Mouse (Mus musculus): ENCODE measurements at regions not wholly inside any gene's neighbourhood (a gene's known extent, or its start where the extent isn't known, plus 50 kb on each side); places are given as distances from the start of the nearest gene placed in this dataset.
"Not testable (repeated sequence)": the region's sequence is repeated elsewhere in the genome, so short reads cannot be mapped to it uniquely, and the experiment has no call there.

- no peak for DNase-seq (ENCODE audit: low spot score in 2 of 2)
Measured at GRCm38 (mm10) chr12:39594726-39595125, 443.1 kb downstream of the Arl4a start.

- DNase-seq (ENCODE audit: low spot score in 2 of 2), result not testable (repeated sequence)
Measured at GRCm38 (mm10) chr12:39593781-39594180, 444.0 kb downstream of the Arl4a start.

- DNase-seq (ENCODE audit: low spot score in 2 of 2), result no peak
Measured at GRCm38 (mm10) chr12:39587204-39587909, 450.5 kb downstream of the Arl4a start.

- DNase-seq (ENCODE audit: low spot score in 2 of 2), result no peak
Measured at GRCm38 (mm10) chr12:39586163-39586562, 451.7 kb downstream of the Arl4a start.

- no peak for DNase-seq (ENCODE audit: low spot score in 2 of 2)
Measured at GRCm38 (mm10) chr12:39577610-39578009, 460.2 kb downstream of the Arl4a start.

GRCm38 (mm10) chr12:39572802-39573201 lies 465.0 kb downstream of the Arl4a start:
- no peak for DNase-seq (ENCODE audit: low spot score in 2 of 2)

- no peak for DNase-seq (ENCODE audit: low spot score in 2 of 2)
Measured at GRCm38 (mm10) chr12:39572147-39572546, 465.7 kb downstream of the Arl4a start.

GRCm38 (mm10) chr12:39560734-39561446 lies 476.9 kb downstream of the Arl4a start:
- no peak for DNase-seq (ENCODE audit: low spot score in 2 of 2)

- no peak for DNase-seq (ENCODE audit: low spot score in 2 of 2)
Measured at GRCm38 (mm10) chr12:39558491-39558890, 479.3 kb downstream of the Arl4a start.

GRCm38 (mm10) chr12:39536326-39536725 lies 501.5 kb downstream of the Arl4a start:
- no peak for DNase-seq (ENCODE audit: low spot score in 2 of 2)

- DNase-seq (ENCODE audit: low spot score in 2 of 2), result no peak
Measured at GRCm38 (mm10) chr12:39528121-39528520, 509.7 kb downstream of the Arl4a start.

GRCm38 (mm10) chr12:39527216-39527600 lies 510.6 kb downstream of the Arl4a start:
- no peak for DNase-seq (ENCODE audit: low spot score in 2 of 2)

- DNase-seq (ENCODE audit: low spot score in 2 of 2), result no peak
Measured at GRCm38 (mm10) chr12:39526535-39527215, 511.1 kb downstream of the Arl4a start.

- DNase-seq (ENCODE audit: low spot score in 2 of 2), result no peak
Measured at GRCm38 (mm10) chr12:39515690-39516089, 522.1 kb downstream of the Arl4a start.

- no peak for DNase-seq (ENCODE audit: low spot score in 2 of 2)
Measured at GRCm38 (mm10) chr12:39510855-39511254, 527.0 kb downstream of the Arl4a start.

- DNase-seq (ENCODE audit: low spot score in 2 of 2), result peak; percentile 10 to 45
Measured at GRCm38 (mm10) chr12:39510073-39510812, 527.6 kb downstream of the Arl4a start.

- DNase-seq (ENCODE audit: low spot score in 2 of 2), result no peak
Measured at GRCm38 (mm10) chr12:39496203-39496602, 541.6 kb downstream of the Arl4a start.

- no peak for DNase-seq (ENCODE audit: low spot score in 2 of 2)
Measured at GRCm38 (mm10) chr12:39493578-39494218, 544.1 kb downstream of the Arl4a start.

- no peak for DNase-seq (ENCODE audit: low spot score in 2 of 2)
Measured at GRCm38 (mm10) chr12:39493114-39493513, 544.7 kb downstream of the Arl4a start.

GRCm38 (mm10) chr12:39472984-39473383 lies 564.8 kb downstream of the Arl4a start:
- no peak for DNase-seq (ENCODE audit: low spot score in 2 of 2)

Data from natural killer cell, adult 2 months (primary cell).